Mouse (Mus musculus): Measurements from ENCODE around the gene Wfdc18. TPM values are rescaled to one million over a fixed set of nuclear protein-coding genes. Genes with fewer than 3 reads are reported as not detected.

The Wfdc18 gene
- polyA plus RNA-seq, 1 experiment from 2014 or later, result not detected

DNA sequence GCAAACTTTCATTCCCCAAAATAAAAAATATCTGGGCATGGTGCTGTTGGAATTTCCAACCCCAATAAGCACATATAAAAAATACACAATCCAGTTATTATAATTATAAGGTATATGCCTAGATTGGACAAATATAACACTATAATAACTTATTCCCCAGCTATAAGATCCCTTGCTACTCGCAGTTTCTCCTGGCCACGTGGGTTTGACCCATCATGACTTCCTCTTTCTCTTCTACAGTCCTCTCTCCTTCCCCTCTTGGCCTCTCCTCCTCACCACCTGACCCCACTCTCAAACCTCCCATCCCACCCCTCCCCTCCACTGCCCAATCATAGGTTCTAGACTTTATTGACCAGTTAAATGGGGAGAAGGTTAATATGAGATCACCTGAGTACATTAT lies 5.1 kb downstream of the Wfdc18 start:
- Histone ChIP-seq H3K27ac (ENCODE audit: low read depth, low read length) (no peak overlapping the region), H3K36me3 (ENCODE audit: control insufficient read depth, insufficient read depth, low read length) (no peaks in the 10 kb centered on the region), H3K9ac (ENCODE audit: low read depth, low read length) (no peak overlapping the region), H3K4me1 (ENCODE audit: control insufficient read depth, insufficient read depth, low read depth, low read length) (no peaks in the 10 kb centered on the region), H3K4me3 (ENCODE audit: low read length) (no peak overlapping the region), H3K27me3 (replicated peaks; ENCODE audit: control insufficient read depth, insufficient read depth, low read length) (no peaks in the 10 kb centered on the region), H3K9me3 (ENCODE audit: control insufficient read depth, low read length) (no peaks in the 10 kb centered on the region), H3K4me2 (ENCODE audit: low read length) (no peak overlapping the region)
- 85% methylated on average over 2 of the region's 2 CpGs for WGBS
- ATAC-seq, result no peak

GRCm38 (mm10) chr11:83717042-83717665 lies 8.3 kb downstream of the Wfdc18 start:
- Histone ChIP-seq H3K9me3 (ENCODE audit: control insufficient read depth, low read length) (no peaks in the 10 kb centered on the region), H3K4me3 (ENCODE audit: low read length) (no peak overlapping the region), H3K4me2 (ENCODE audit: low read length) (no peak overlapping the region), H3K4me1 (ENCODE audit: control insufficient read depth, insufficient read depth, low read depth, low read length) (no peaks in the 10 kb centered on the region), H3K27ac (ENCODE audit: low read depth, low read length) (no peak overlapping the region), H3K9ac (ENCODE audit: low read depth, low read length) (no peak overlapping the region), H3K36me3 (ENCODE audit: control insufficient read depth, insufficient read depth, low read length) (no peaks in the 10 kb centered on the region), H3K27me3 (replicated peaks; ENCODE audit: control insufficient read depth, insufficient read depth, low read length) (no peaks in the 10 kb centered on the region)
- WGBS, result 93% methylated on average over 6 of the region's 6 CpGs
- no peak for ATAC-seq

DNA sequence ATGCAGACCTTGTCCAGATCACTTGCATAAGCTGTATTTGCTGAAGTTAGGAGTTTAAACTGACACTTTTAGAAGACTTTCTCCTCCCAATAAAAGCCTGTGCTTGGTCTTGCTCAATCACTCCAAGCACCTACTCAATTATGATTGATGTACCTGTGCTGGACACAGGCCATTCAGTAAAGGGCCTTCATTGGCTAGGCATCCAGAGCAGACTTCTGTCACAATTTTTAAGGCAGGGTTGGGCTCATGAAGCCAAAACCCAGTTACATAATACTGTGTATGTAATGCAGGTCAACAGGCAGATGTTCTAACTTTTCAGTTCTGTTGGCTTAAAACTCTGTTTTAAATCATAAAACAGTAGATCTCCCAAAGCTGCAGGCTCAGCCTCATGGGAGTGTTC lies 12.0 kb downstream of the Wfdc18 start:
- no peak overlapping the region for H3K4me3 ChIP-seq (ENCODE audit: low read length)
- H3K4me2 ChIP-seq (ENCODE audit: low read length), result no peak overlapping the region
- no peaks in the 10 kb centered on the region for H3K9me3 ChIP-seq (ENCODE audit: control insufficient read depth, low read length)
- H3K27me3 ChIP-seq (replicated peaks; ENCODE audit: control insufficient read depth, insufficient read depth, low read length), result no peaks in the 10 kb centered on the region
- H3K4me1 ChIP-seq (ENCODE audit: control insufficient read depth, insufficient read depth, low read depth, low read length), result no peaks in the 10 kb centered on the region
- no peak overlapping the region for H3K9ac ChIP-seq (ENCODE audit: low read depth, low read length)
- no peak for ATAC-seq
- H3K36me3 ChIP-seq (ENCODE audit: control insufficient read depth, insufficient read depth, low read length), result no peaks in the 10 kb centered on the region
- no peak overlapping the region for H3K27ac ChIP-seq (ENCODE audit: low read depth, low read length)

GRCm38 (mm10) chr11:83728757-83729432 lies 20.1 kb downstream of the Wfdc18 start:
- no peak for ATAC-seq

DNA sequence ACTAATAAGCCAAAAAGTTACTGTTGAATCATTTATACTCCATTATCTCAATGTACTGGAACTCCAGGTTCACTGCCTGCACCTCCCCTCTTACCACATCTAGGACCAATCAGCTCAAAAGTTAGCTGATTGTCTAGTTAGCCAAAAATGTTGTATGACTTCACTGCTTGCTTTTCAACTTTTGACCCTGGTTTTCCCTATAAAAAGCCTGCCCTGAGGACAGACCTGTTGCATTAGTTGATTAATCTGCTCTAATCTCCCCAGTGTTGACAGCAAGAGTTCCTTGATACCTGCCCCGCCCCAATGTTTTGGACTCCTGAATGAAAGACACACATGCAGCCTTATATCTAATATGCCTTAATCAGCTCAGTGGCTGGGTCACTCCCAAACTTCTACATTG lies 22.3 kb downstream of the Wfdc18 start:
- H3K4me2 ChIP-seq (ENCODE audit: low read length), result no peak overlapping the region
- H3K36me3 ChIP-seq (ENCODE audit: control insufficient read depth, insufficient read depth, low read length), result no peaks in the 10 kb centered on the region
- WGBS, result 89% methylated on average over 1 of the region's 1 CpGs
- no peak overlapping the region for H3K4me3 ChIP-seq (ENCODE audit: low read length)
- H3K9ac ChIP-seq (ENCODE audit: low read depth, low read length), result no peak overlapping the region
- no peaks in the 10 kb centered on the region for H3K27me3 ChIP-seq (replicated peaks; ENCODE audit: control insufficient read depth, insufficient read depth, low read length)
- no peaks in the 10 kb centered on the region for H3K4me1 ChIP-seq (ENCODE audit: control insufficient read depth, insufficient read depth, low read depth, low read length)
- H3K27ac ChIP-seq (ENCODE audit: low read depth, low read length), result no peak overlapping the region
- no peak for ATAC-seq
- H3K9me3 ChIP-seq (ENCODE audit: control insufficient read depth, low read length), result 0 out of 2 replicates have a peak, but pooled peaks cover 2% of the 10 kb centered on the region

More at GRCm38 (mm10) chr11:83728757-83729432, 20.1 kb downstream of the Wfdc18 start:
- H3K4me1 ChIP-seq (ENCODE audit: control insufficient read depth, insufficient read depth, low read depth, low read length), result no peaks in the 10 kb centered on the region
- no peak overlapping the region for H3K27ac ChIP-seq (ENCODE audit: low read depth, low read length)
- H3K4me3 ChIP-seq (ENCODE audit: low read length), result no peak overlapping the region
- 70% methylated on average over 3 of the region's 3 CpGs for WGBS
- no peak overlapping the region for H3K4me2 ChIP-seq (ENCODE audit: low read length)
- H3K36me3 ChIP-seq (ENCODE audit: control insufficient read depth, insufficient read depth, low read length), result no peaks in the 10 kb centered on the region
- no peaks in the 10 kb centered on the region for H3K27me3 ChIP-seq (replicated peaks; ENCODE audit: control insufficient read depth, insufficient read depth, low read length)
- no peak overlapping the region for H3K9ac ChIP-seq (ENCODE audit: low read depth, low read length)
- 0 out of 2 replicates have a peak, but pooled peaks cover under 1% of the 10 kb centered on the region for H3K9me3 ChIP-seq (ENCODE audit: control insufficient read depth, low read length)

DNA sequence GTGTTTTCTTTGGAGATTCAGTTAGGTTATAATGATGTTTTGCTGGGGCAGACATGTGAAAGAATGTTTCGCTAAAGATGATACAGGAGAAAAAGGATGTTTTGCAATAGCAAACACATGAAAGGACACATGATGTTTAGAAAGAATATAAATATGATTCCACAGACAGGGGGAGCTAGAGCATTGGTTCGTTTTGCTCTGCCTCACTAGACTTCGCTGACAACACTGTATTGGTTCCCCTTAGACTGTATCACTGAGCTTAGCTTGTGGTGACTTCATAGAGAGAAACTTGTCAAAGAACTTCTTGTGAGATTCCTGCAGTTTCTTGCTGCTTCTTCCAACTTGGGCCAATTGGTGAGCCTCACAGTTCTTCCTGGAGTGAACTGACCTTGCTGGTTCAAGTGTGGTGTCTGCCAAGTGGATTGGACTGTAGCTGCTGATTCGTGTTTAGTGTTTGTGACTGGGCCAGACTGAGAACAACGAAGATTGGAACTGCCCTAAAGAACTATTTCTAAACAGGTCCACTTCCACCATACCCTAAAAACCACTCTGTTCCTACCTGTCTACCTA lies 24.3 kb downstream of the Wfdc18 start:
- ATAC-seq, result no peak
- Histone ChIP-seq H3K36me3 (ENCODE audit: control insufficient read depth, insufficient read depth, low read length) (no peaks in the 10 kb centered on the region), H3K27ac (ENCODE audit: low read depth, low read length) (no peak overlapping the region), H3K9me3 (ENCODE audit: control insufficient read depth, low read length) (0 out of 2 replicates have a peak, but pooled peaks cover 2% of the 10 kb centered on the region), H3K27me3 (replicated peaks; ENCODE audit: control insufficient read depth, insufficient read depth, low read length) (no peaks in the 10 kb centered on the region), H3K9ac (ENCODE audit: low read depth, low read length) (no peak overlapping the region), H3K4me2 (ENCODE audit: low read length) (no peak overlapping the region), H3K4me3 (ENCODE audit: low read length) (no peak overlapping the region), H3K4me1 (ENCODE audit: control insufficient read depth, insufficient read depth, low read depth, low read length) (no peaks in the 10 kb centered on the region)
- 84% methylated on average over 5 of the region's 5 CpGs for WGBS

DNA sequence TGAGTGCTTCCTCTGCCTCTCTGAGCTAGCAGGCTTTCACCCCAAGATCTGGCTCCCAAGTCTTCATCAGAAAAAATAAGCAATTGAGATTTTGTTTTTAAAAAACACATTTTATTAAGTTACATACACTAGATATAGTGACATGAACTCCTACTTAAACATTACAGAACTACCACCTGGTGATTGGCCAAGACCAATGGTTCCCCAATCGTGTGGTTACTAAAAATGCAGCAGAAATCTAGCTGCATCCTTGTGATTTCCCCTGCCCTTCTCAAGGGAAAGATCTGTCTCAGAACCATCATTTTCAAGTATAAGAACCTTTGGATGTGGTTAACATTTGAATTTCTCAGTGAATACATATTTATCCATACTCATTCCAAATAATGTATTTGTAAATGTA lies 25.4 kb downstream of the Wfdc18 start:
- no peak overlapping the region for H3K4me3 ChIP-seq (ENCODE audit: low read length)
- H3K36me3 ChIP-seq (ENCODE audit: control insufficient read depth, insufficient read depth, low read length), result no peaks in the 10 kb centered on the region
- H3K9ac ChIP-seq (ENCODE audit: low read depth, low read length), result no peak overlapping the region
- H3K9me3 ChIP-seq (ENCODE audit: control insufficient read depth, low read length), result 0 out of 2 replicates have a peak, but pooled peaks cover 2% of the 10 kb centered on the region
- H3K4me2 ChIP-seq (ENCODE audit: low read length), result no peak overlapping the region
- no peaks in the 10 kb centered on the region for H3K27me3 ChIP-seq (replicated peaks; ENCODE audit: control insufficient read depth, insufficient read depth, low read length)
- WGBS, result 90% methylated on average over 1 of the region's 1 CpGs
- no peak overlapping the region for H3K27ac ChIP-seq (ENCODE audit: low read depth, low read length)
- no peak for ATAC-seq
- no peaks in the 10 kb centered on the region for H3K4me1 ChIP-seq (ENCODE audit: control insufficient read depth, insufficient read depth, low read depth, low read length)

DNA sequence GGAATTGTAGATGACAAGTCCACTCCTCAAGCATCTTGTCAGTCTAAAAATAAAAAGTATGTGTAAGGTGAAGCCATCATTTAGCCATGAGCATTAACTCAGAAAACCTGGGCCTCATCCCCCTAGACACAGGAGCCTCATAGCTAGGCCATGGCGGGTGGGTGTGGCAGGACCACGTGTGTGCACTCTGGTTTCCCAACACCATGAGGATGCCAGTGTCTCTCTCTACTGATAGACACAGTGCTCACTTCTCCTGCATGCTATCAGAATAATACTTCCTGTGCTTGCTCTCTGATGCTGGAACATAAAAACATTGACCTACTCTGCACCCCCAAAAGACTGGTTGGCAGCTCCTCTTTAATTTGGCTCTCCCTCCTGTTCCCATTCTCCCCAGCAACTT lies 27.1 kb downstream of the Wfdc18 start:
- Histone ChIP-seq H3K27ac (ENCODE audit: low read depth, low read length) (no peak overlapping the region), H3K4me1 (ENCODE audit: control insufficient read depth, insufficient read depth, low read depth, low read length) (no peaks in the 10 kb centered on the region), H3K9ac (ENCODE audit: low read depth, low read length) (no peak overlapping the region), H3K4me2 (ENCODE audit: low read length) (no peak overlapping the region), H3K36me3 (ENCODE audit: control insufficient read depth, insufficient read depth, low read length) (no peaks in the 10 kb centered on the region), H3K27me3 (replicated peaks; ENCODE audit: control insufficient read depth, insufficient read depth, low read length) (no peaks in the 10 kb centered on the region), H3K9me3 (ENCODE audit: control insufficient read depth, low read length) (0 out of 2 replicates have a peak, but pooled peaks cover 2% of the 10 kb centered on the region), H3K4me3 (ENCODE audit: low read length) (no peak overlapping the region)
- no peak for ATAC-seq
- 72% methylated on average over 2 of the region's 2 CpGs for WGBS

- ATAC-seq, result no peak
- WGBS, result 83% methylated on average over 3 of the region's 3 CpGs
- Histone ChIP-seq H3K4me1 (ENCODE audit: control insufficient read depth, insufficient read depth, low read depth, low read length) (no peaks in the 10 kb centered on the region), H3K36me3 (ENCODE audit: control insufficient read depth, insufficient read depth, low read length) (no peaks in the 10 kb centered on the region), H3K27ac (ENCODE audit: low read depth, low read length) (no peak overlapping the region), H3K4me2 (ENCODE audit: low read length) (no peak overlapping the region), H3K9me3 (ENCODE audit: control insufficient read depth, low read length) (0 out of 2 replicates have a peak, but pooled peaks cover 2% of the 10 kb centered on the region), H3K9ac (ENCODE audit: low read depth, low read length) (no peak overlapping the region), H3K4me3 (ENCODE audit: low read length) (no peak overlapping the region), H3K27me3 (replicated peaks; ENCODE audit: control insufficient read depth, insufficient read depth, low read length) (no peaks in the 10 kb centered on the region)
Measured at GRCm38 (mm10) chr11:83737109-83737558, 28.3 kb downstream of the Wfdc18 start.
